Mouse (Mus musculus) ES-Bruce4 (cell line): Measurements from ENCODE around the gene AW551984.

ENCODE experiments used
- EP300 ChIP-seq: IDR thresholded peaks from 2 replicates; pipeline ENCODE4 v1.6.1; 2011; ENCODE audit warnings: low read depth, low read length; ENCODE audit not compliant: insufficient read depth
- POLR2A ChIP-seq: IDR thresholded peaks from one replicate; pipeline ENCODE4 v1.8.1; 2011; ENCODE audit warnings: low read length; ENCODE audit not compliant: insufficient read depth

DNA sequence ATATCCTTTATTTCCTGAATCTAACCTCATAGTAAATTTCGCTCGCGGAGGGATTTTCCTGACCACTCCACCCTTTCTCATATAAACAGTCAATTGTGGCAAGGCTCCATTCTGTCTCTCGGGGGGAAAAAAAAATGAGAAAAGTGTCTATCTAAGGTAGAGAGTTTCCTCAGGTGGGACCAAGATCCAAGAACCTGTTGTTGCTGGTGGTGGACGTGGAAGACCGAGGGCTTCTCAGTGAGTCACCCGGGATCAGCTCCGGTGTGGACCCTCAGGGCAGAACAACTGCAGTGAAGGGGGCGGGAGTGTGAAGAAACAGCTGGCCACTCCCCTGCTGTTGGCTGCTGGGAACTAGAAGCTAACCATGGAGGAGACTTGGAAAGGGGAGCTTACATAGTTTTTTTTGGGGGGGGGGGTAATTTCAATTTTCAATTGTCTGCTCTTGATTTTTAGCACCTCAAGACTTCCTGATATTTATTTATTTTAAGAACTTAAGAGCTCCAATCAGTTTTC, 814 bp downstream of the AW551984 start:
- TF ChIP-seq EP300, result no peak
- TF ChIP-seq POLR2A, result no peak
